Mouse (Mus musculus): ENCODE results near the gene Oas1a.
"Not testable (repeated sequence)": the region's sequence is repeated elsewhere in the genome, so short reads cannot be mapped to it uniquely, and the experiment has no call there.

The Oas1a gene

GRCm38 (mm10) chr5:120906791-120907733 is at the start of gene Oas1a:
Gene Oas1a (minus strand): TSS chr5:120907521.
- DNase-seq = not testable (repeated sequence)

GRCm38 (mm10) chr5:120953974-120954373 is 46.7 kb upstream of the Oas1a start:
- peak; percentile 70 for DNase-seq

- no peak for DNase-seq
Observed at GRCm38 (mm10) chr5:120952242-120952770, 45.0 kb upstream of the Oas1a start.

- no peak for DNase-seq
Observed at GRCm38 (mm10) chr5:120942076-120942475, 34.8 kb upstream of the Oas1a start.

GRCm38 (mm10) chr5:120938586-120938985 is 31.3 kb upstream of the Oas1a start:
- no peak for DNase-seq

GRCm38 (mm10) chr5:120937841-120938240 is 30.5 kb upstream of the Oas1a start:
- no peak for DNase-seq

- no peak for DNase-seq
Observed at GRCm38 (mm10) chr5:120933966-120934365, 26.6 kb upstream of the Oas1a start.

- no peak for DNase-seq
Observed at GRCm38 (mm10) chr5:120927036-120927435, 19.7 kb upstream of the Oas1a start.

- DNase-seq = not testable (repeated sequence)
Observed at GRCm38 (mm10) chr5:120926311-120926710, 19.0 kb upstream of the Oas1a start.

GRCm38 (mm10) chr5:120924520-120924919 is 17.2 kb upstream of the Oas1a start:
- not testable (repeated sequence) for DNase-seq

- DNase-seq = no peak
Observed at GRCm38 (mm10) chr5:120923969-120924368, 16.6 kb upstream of the Oas1a start.

- no peak for DNase-seq
Observed at GRCm38 (mm10) chr5:120920296-120920695, 13.0 kb upstream of the Oas1a start.

- DNase-seq = not testable (repeated sequence)
Observed at GRCm38 (mm10) chr5:120919156-120919935, 12.0 kb upstream of the Oas1a start.

- DNase-seq = not testable (repeated sequence)
Observed at GRCm38 (mm10) chr5:120914204-120914603, 6.9 kb upstream of the Oas1a start, which contains the start of gene Oas1d. Gene Oas1d (plus strand): TSS chr5:120914536.

GRCm38 (mm10) chr5:120908196-120908920 is 1.0 kb upstream of the Oas1a start:
- DNase-seq = no peak

GRCm38 (mm10) chr5:120902056-120902455 is 5.3 kb downstream of the Oas1a start:
- no peak for DNase-seq

GRCm38 (mm10) chr5:120900666-120901065 is 6.7 kb downstream of the Oas1a start:
- no peak for DNase-seq

GRCm38 (mm10) chr5:120898726-120899125 is 8.6 kb downstream of the Oas1a start:
- no peak for DNase-seq

GRCm38 (mm10) chr5:120898307-120898706 is 9.0 kb downstream of the Oas1a start:
- no peak for DNase-seq

GRCm38 (mm10) chr5:120895231-120895900 is 12.0 kb downstream of the Oas1a start:
- no peak for DNase-seq

- not testable (repeated sequence) for DNase-seq
Observed at GRCm38 (mm10) chr5:120894692-120895091, 12.6 kb downstream of the Oas1a start.

- DNase-seq = not testable (repeated sequence)
Observed at GRCm38 (mm10) chr5:120893866-120894265, 13.5 kb downstream of the Oas1a start.

Data from right cerebral cortex, postnatal 4 days (tissue).